Mouse (Mus musculus) kidney, postnatal 25 days (tissue): ENCODE results near the gene Fgf7.

Experiments
- DNase-seq, 2 experiments: peaks; one replicate each; pipeline ENCODE4 v3.0.0; 2021; ENCODE audit warnings: mixed read lengths in 2 of 2

Gene Fgf7

DNA sequence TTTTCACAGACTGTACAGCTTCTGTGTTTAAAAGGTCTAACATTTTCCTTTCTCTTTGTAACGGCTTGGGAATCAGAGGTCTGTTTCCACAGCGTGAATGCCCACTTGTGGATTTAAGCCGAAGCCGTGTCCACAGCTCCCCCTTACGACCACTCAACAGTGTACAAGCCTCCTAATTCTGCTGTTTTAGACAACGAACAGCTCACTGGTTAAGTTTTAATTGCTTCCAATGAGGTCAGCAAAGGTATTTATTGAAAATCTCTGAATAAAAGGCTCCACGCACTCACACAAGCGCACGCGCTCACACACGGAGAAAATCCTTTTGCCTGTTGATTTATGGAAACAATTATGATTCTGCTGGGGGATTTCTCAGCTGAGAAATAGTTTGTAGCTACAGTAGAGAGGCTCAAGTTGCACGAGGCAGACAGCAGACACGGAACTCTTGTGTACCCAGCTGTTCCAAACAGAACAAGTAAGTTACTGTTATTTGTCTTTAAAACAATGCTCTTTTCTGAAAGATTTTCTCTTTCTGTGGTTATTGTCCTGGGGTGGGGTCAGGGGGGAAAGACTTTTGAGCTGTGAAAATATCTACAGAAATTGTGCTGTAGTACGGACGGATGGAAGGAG is at the start of gene Fgf7:
Gene Fgf7, plus strand, starts transcription at position 280 of the 627 bp plus-strand sequence.
- DNase-seq: peak in 1 of 2 experiments; percentile 14

DNA sequence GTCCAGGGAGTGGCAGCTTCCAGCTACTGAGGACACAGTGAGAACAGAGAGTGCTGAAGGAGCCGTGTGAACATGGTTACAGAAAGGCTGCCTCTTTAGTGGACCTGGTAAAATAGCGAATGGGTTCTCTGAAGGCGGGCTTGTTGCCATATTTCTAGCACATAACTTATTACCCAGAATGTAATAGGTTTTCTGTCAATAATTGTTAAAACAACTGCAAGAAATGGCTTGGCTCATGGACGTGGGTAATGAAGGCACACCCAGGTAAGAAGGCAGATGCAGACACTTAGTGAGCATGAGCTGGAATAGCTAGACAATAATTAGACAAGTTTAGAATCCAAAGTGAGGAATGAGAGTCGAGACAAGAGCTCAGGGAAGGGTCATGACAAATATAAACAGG is 32.2 kb upstream of the Fgf7 start:
- no peak for DNase-seq

- DNase-seq: peak; percentile 55 to 73
Observed at GRCm38 (mm10) chr2:126006088-126006487, 28.4 kb upstream of the Fgf7 start.

GRCm38 (mm10) chr2:126006742-126007141 is 27.7 kb upstream of the Fgf7 start:
- no peak for DNase-seq

DNA sequence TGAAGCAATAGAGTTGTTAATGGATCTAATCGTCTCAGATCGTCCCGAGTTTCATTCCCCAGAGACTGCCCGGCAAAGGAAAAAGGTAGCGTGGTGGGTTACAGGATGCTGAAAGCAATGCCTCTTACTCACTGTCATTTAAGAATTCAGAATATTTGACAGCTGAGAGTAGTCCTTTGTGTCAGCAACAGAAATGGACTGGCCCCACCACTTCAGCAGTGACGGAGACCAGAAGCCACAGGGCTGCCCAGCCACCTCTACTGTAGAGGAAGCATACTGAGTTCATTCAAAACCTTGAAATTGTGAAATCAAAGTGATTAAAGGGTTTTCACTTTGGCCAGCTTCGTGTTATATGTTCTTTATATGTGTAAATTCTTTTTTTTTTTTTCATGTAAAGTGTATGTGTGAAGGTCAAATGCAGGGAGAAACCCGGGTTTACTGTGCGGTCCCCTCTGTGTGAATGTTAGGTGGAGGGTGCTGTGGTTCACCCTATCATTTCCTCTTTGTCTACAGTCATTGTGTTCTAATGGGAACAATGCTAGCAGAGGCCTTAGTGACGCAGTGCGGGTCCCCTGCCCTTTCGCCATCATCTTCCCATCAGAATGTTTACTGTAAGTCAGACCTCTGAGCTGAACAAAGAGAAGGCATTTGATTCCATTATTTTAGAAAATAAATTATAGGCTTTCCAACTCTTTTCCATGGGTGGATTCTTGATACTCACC is 19.3 kb upstream of the Fgf7 start:
- DNase-seq: no peak

DNA sequence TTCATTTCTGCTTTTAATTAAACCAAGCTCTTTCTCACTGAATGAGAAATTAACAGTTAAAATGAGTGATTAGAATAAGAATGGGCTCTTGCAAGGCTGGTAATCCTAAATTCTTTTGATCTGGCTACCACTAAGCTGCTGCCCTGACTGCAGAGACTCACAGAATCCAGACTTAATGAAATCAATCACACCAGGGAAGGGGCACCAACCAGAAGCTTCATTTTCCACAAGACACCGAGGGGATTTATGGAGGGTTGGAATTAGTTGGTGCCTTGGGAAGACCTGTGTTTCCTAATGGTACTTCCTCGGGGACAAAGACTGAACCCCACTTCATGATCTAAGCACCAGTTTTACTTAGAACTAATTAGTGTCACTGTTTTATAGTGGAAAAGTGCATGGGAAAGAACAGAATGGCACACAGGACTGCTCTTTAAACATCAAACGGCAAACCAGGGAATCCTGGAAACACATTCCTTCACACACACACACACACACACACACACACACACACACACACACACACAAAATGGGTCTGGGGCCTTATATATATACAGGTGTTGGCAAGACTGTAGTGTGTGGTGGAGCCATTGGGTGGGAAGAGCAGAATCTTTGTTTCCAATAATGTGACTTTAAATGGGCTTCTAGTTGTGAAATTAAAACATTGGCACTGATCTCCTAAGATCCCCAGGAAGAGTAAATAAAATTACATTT is 18.5 kb upstream of the Fgf7 start:
- no peak for DNase-seq

DNA sequence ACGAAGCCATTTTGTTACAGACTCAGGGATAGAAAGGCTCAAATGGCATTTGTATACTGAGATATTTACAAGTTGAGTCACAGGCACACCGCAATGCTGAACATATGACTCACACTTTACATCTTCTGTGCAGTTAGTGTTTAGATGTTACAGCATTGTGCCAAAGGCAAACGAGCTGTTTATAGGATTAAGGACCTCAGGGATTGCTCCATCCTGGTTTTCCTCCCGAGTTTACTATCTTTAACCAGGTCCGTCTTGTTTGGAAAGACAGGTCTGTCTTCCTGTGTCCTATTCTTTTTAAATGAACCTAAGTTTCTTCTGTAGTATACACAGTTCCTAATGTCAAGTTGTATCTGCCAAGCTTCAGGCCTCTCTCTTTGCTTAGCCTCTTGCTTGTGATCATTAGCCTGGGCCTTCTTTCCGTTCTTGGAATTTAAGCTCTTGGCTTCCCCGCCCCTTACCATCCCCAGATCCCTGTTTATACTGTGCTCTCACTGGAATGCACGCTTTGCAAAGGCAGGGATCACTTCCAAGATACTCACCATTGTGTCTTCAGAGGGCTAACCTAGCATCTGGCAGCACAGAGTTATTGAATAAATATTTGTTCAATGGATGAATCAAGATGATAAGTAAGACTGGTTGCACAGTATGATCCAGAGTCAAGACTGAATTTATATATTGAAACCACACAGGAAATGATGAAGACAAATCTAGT is 3.1 kb upstream of the Fgf7 start:
- no peak for DNase-seq

DNA sequence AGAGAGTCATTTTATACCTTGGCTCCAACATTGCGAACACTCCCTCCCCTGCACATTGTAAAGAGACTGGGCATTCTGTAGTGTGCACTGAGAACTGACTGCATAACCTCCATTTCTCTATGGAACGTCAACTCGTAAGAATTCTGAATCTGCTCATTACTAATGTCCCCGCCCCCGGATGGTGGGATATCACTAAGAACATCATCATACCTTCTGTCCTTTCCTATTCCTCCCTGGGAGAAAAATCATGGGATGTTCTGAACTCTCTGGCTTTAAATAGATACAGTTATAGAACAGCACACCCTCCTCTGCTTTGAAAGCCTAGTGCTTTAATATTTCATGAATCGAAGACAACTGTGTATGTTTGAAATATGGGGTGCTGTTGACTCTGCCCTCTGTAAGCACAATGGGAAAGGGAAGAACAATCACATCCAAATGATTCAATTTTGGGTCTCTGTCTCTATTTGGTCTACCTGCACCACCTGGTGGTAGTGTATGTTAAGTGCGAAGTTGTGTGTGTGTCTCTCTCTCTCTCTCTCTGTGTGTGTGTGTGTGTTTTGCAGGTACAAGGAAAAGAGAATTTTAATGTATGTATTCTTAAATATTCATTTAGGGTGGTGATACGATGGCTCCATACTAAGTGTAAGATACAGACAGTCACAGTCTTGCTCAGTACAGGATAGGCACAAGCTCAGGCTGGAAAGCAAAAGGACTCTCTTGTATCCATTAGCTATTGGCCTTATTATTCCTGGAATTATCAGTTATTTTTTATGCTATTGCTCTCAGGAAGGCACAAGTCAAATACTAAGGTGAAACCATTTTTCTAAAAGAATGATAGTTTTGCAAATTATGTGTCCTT is 1.1 kb upstream of the Fgf7 start:
- peak in 1 of 2 experiments; percentile 23 for DNase-seq

DNA sequence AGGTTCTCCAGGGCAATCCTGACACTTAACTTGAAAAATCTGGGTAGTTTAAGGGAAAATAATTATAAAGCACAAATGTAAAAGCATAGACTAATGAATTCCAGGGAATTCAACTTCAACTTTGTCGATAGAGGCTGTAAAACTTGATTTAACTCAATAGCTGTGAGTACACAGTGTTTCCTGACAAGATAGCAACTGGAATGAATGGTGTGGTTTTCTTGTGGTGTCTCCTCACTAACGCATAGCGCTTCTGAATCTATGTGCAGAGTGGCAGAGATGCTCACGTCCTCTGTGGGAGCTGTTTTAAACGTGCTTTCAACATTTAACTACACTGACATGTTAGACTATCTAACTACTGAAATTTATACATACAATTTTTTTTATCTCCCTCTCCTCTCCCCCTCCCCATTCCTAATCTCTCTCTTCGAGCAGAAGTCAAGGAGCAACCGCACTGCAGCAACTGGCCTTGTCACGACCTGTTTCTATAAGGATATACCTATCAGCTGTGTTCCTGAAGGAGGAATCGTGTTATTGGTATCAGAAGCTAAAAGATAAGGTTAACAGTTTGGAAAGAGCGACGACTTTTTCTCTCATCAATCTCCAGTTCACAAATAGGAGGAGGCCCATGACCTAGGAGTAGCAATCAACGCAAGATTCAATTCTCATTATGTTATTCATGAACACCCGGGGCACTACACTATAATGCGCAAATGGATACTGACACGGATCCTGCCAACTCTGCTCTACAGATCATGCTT is 734 bp downstream of the Fgf7 start:
- no peak for DNase-seq

GRCm38 (mm10) chr2:126036121-126036520 is 1.7 kb downstream of the Fgf7 start:
- DNase-seq: no peak

- no peak for DNase-seq
Observed at GRCm38 (mm10) chr2:126038221-126039000, 4.0 kb downstream of the Fgf7 start.

- no peak for DNase-seq
Observed at GRCm38 (mm10) chr2:126039414-126039891, 5.0 kb downstream of the Fgf7 start.

- DNase-seq: no peak
Observed at GRCm38 (mm10) chr2:126040651-126041050, 6.2 kb downstream of the Fgf7 start.

DNA sequence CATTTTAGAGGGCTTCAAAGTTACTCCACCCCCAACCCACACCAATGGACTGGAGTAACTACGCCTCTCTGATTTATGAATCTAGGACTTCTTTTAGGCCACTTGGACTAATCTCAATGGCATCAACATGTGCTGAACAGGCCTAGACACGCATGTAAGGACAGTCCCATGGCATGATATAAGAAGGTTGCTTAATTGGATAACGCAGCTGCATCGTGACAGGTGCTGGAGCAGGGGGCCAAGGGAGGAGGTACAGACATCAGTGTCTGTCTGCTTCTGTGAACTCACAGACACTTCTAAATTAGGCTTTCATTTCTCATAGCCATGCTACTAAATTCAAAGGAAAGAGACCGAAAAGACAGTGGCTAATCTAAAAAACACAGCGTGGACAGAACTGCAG is 6.8 kb downstream of the Fgf7 start:
- DNase-seq: no peak

- DNase-seq: no peak
Observed at GRCm38 (mm10) chr2:126042674-126043073, 8.2 kb downstream of the Fgf7 start.

GRCm38 (mm10) chr2:126045621-126046020 is 11.2 kb downstream of the Fgf7 start:
- DNase-seq: peak; percentile 35 to 47

- DNase-seq: no peak
Observed at GRCm38 (mm10) chr2:126052749-126053557, 18.5 kb downstream of the Fgf7 start.

DNA sequence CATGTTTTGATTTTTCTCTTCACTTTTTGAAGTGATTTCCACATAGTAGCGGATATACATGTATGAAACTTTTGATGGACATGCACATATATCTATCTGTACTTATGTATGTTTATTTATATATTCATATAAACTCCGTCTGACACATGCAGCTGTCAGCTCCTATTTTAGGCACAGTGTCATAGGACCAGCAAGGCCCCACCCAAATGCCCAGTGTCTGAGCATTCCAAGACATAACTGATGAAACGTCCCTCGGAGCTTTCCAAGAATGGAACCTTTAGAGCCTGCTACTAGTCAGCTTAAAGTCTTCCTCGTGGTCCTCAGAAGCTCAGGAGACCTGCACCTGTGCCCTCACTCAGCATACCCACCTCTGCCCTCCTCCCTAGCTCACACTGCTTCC is 19.2 kb downstream of the Fgf7 start:
- DNase-seq: no peak

GRCm38 (mm10) chr2:126060595-126060994 is 26.1 kb downstream of the Fgf7 start:
- DNase-seq: no peak
